Mouse (Mus musculus): ENCODE results near the gene Zfp954.
"Not testable (repeated sequence)": the region's sequence is repeated elsewhere in the genome, so short reads cannot be mapped to it uniquely, and the experiment has no call there.

Gene Zfp954

DNA sequence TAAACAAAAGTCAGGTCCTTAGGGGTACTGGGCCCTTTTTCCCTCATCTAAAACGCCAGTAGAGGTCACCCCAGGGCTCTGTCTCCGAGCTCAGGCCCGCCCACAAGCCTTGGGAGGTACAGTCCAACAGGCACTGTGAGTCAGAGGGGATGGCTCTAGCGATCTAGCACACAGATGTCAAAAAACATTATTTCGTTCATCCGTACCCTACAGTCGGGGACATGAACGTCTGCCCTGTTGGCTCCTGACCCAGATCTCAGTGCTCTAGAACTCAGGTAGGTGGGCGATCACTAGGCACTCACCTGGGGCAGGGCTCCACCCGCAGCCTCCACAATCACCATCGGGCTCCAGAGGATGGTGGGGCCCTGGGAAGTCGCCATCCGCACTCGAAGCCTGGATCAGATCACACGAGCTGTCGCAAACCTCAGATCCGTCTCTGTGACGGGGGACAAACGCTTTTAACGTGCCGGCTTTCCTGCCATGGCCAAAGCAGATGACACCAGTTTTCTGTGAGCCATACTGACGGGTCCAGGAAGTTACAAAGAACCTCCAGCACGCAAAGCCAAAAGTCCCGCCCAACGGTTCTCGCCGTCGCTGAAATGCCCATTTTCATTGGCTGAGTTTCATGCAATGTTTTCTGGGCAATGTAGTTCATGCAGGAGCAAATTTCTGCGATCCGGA lies at the start of gene Zfp954:
Gene Zfp954, minus strand, starts transcription at position 568 of the 681 bp plus-strand sequence.
- CTCF ChIA-PET, result no interaction called here

DNA sequence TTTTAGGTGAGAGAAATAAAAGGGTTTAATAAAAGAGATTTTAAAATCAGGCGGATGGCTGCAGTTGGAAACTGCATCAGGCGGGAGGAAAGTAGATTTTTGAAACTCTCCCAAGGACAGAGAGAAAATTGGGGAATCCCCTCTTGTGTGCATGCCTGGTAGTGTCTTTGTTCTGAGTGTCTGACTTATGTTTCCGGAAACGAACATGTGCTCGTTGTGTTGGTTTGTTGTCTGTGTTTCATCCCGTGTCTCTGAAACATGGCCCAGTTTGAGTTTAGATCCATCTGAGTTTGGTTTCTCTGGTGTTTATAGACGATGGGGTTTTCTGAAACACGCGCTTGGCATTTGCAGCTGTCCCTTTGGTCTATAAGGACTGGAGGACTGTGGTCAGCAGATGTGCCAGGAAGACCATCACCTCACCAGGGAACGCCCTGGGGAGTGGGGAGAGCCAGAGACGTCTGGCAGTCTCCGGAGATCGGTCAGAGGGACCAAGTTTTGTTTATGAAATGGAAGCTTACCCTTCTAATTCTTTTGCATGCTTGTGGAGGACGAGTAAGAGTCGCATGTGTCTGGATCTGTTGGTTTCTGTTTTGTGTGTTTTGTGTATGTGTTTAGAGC lies 24.8 kb upstream of the Zfp954 start:
- CTCF ChIA-PET, result no interaction called here

DNA sequence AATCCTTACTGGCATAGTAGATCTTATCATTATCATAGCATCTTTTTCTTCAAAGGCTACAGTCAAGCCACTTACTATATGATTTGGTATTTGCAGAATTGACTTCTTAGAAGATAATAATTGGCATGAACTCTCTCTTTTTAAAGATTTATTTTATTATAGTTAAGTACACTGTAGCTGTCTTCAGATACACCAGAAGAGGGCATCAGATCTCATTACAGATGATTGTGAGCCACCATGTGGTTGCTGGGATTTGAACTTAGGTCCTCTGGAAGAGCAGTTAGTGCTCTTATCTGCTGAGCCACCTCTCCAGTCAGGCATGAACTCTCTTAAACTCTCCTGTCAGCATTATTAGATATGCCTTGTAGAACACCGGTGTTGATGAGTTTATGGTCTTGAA lies 22.9 kb upstream of the Zfp954 start:
- CTCF ChIA-PET, result no interaction called here

DNA sequence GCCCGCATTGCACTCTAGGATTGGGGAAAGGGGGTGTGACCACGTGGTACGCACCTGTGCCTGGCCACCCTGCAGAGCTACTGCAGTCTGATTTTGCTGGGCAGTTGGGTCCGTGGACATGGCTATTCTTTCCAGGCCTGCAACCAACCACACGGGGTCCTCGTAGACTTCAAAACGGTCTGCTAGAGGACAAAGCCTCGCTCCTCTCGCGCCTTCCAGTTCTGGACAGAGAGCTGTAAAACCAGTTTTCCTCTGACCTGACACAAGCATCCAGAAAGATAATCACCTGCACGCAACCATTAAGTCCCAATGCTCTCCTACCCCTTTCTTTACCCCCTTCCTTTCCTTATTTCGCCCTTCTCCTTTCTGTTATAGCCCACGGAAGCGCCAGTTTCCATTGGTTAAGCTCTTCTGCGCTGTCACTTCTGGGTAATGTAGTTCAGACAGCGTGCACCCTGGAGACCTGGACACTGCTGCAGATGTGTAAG lies 15.1 kb upstream of the Zfp954 start, which contains the start of gene Zfp773:
Gene Zfp773, minus strand, starts transcription at position 377 of the 488 bp plus-strand sequence.
- CTCF ChIA-PET, result interaction anchor here (0.7 kb wide), 1 partner anchor 46 kb away, joined by 3 read pairs; no protein-coding TSS in a partner anchor

DNA sequence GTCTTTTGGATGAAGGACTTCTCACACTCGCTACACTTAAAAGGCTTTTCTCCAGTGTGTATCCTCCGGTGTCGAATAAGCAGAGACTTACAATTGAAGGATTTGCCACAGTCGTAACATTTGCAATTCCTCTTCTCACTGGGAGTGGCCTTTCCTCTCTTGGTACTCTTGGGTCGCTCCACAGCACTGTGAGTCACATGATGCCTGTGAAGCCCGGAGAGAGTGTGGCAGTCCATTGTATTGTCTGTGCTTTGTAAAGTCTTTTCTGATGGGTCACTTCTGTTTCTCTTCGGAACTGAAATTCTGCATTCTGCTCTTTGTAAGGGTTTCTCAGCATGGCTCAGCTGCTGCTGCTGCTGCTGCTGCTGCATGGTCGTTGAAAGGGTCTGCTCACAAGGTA lies 11.5 kb upstream of the Zfp954 start:
- CTCF ChIA-PET, result no interaction called here

DNA sequence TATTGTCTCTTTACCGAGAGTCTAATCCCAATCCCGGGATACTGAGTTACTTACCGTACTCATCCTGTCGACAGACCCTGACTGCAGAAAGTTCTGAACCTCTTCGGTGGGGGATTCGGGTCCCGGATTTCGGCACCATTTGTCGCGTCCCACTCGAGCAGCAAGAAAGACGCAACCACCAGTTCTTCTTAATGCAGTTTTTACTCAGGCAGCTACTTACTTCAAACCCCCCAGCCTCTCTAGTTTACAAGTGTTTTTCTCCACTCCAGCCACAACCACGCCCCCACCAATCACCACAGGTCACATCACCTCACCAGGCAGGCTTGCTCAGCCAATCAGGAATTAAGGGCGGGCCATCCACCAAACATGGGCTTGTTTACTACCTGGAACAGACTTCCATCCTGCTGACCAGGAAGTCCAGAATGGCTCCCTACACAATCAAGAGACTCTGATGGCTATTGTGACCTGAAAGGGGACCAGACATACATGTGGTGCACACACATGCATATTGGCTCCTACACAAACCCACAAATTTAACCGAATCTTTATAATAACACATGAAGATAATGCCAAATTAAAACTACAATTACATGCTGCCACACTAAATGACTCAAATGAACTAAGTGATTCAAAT lies 9.3 kb upstream of the Zfp954 start:
- CTCF ChIA-PET, result not testable (repeated sequence)

DNA sequence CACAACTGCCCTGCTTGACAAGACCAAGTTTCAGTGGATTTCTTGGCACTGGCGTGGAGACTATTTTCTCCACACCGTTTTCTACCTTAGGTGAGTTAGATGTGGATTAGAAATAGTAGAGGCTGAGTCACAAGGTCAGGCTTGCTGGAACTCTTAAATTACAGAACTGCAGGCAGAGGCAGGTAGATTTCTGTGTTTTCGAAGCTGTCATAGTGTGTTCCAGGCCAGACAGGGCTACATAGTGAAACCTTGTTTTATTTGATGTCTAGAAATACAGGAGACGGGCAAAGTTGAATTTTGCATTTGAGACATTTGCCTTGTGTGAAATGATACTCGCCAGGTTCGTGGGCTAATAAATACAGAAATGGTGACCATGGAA lies 303 bp upstream of the Zfp954 start:
- CTCF ChIA-PET, result no interaction called here

DNA sequence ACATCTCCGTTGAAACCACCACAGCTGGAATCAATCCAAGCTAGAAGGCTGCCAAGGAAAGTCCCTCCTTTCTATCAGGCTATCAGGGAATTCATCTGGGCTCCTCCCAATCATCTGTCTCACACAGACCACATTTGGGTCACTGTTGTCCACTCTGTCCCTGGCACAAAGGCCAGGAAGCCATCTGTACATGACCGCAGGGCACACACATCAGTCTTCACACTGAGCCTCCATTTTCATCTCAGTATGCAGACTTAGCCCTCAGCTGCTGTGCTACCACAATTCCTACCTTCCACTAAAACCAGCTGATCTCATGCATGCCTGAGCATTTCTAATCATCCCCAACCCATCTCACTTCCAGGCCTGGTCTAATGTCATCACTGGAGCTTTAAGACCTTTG lies 2.8 kb downstream of the Zfp954 start:
- CTCF ChIA-PET, result no interaction called here

DNA sequence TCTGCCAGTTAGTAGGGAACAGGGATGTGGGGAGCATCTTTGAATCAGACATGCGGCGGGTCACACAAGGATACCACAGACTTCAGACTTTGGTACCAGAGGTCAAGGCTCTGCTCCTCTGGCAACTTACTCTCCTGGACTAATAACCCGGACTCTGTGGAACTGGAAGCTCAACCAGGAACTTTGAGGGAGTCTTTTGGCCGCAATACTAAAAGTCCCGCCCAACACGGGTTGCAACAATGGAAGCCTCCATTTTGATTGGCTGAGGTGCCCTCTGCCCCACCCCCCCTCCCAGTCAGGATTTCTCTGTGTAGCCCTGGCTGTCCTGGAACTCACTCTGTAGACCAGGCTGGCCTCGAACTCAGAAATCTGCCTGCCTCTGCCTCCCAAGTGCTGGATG lies 12.8 kb downstream of the Zfp954 start:
- CTCF ChIA-PET, result no interaction called here
